Mouse (Mus musculus) brain, embryonic 14.5 days (tissue): ENCODE measurements around the gene Mpnd.

ENCODE experiments used
- CTCF ChIP-seq: fragments of 200-500 bp; IDR thresholded peaks from 2 replicates; pipeline ENCODE4 v1.5.1; 2012; ENCODE audit warnings: inconsistent platforms, mild to moderate bottlenecking, moderate library complexity, borderline replicate concordance; ENCODE audit not compliant: insufficient read depth, insufficient read length; ENCODE audit errors: extremely low read depth
- POLR2A ChIP-seq: fragments of 200-500 bp; IDR thresholded peaks from 2 replicates; pipeline ENCODE4 v1.6.1; 2012; ENCODE audit warnings: mild to moderate bottlenecking, inconsistent platforms, borderline replicate concordance; ENCODE audit not compliant: poor library complexity, insufficient read depth, insufficient read length, severe bottlenecking; ENCODE audit errors: extremely low read depth

- peak; percentile 88 for TF ChIP-seq POLR2A
- peak; percentile 31; the same call in 1 of the 2 replicates for TF ChIP-seq CTCF
Measured at GRCm38 (mm10) chr17:56009088-56009961, 3.8 kb downstream of the Mpnd start.
